Mouse (Mus musculus) small intestine, adult 2 months (tissue): ENCODE results near the gene Dnah5.

ENCODE experiments used
- CTCF ChIP-seq: fragments of 200-500 bp; IDR thresholded peaks from 2 replicates; pipeline ENCODE4 v1.5.1; 2012; ENCODE audit warnings: low read depth, mild to moderate bottlenecking, control low read depth, inconsistent platforms, low read length, moderate library complexity, mixed read lengths; ENCODE audit not compliant: insufficient replicate concordance, insufficient read length; ENCODE audit errors: extremely low read depth
- POLR2A ChIP-seq: fragments of 200-500 bp; IDR thresholded peaks from 2 replicates; pipeline ENCODE4 v1.6.1; 2012; ENCODE audit warnings: low read depth, mild to moderate bottlenecking, control low read depth, inconsistent platforms, low read length, moderate library complexity

DNA sequence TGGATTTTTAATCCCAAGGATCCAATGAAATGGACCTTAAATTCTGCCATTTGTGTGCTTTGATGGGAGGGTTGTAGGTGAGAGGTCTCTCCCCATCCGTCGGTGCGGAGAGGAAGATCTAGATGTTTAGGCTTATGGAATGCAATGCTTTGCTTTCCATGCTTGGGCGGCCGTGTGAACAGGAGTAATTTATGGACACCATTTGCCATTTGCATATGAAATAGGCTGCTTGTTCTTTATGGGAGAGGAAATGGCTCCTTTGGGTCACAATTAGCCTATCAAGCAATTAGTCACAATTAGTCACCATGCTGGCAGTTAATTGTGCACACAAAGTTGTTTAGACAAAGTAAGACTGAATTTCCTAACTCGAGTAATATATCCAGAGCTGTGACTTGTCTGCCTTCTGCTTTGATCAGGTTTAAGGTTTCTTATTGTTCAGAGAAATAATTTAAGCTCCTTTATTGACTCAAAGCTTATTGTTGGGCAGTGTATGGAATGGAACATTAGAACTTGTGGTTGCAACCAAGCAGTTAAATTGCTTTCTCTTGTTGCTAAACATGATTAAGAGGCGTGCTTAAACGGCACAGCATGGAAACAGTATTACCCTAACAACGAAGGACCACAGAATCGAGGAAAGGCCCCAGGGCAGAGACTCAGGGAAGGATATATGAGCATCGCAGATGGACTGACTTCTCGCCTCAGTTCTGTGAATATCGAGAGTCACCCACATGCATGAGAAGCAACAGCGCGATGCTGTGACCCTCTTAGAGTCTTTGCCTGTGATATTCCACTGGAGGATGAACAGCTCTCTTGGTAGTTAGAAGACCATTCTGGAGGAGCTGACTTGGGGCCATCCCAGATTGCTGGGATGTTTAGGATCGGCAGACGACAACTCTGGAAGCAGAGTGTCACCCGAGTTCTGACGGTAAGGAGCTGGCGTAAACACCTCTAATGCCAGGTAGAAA is at the start of gene Dnah5:
- no peak for TF ChIP-seq CTCF
- TF ChIP-seq POLR2A, result no peak
